Mouse (Mus musculus) MEL-GATA-1-ER (cell line): ENCODE measurements at regions not wholly inside any gene's neighbourhood (a gene's known extent, or its start where the extent isn't known, plus 50 kb on each side); places are given as distances from the start of the nearest gene placed in this dataset.

Experiments
- DNase-seq: peaks from one replicate; pipeline ENCODE4 v3.0.0-alpha.2; 2012; ENCODE audit warnings: low read depth; ENCODE audit errors: extremely low read depth

- DNase-seq = peak; percentile 85
These were observed 200.4 kb upstream of the Klf14 start for GRCm38 (mm10) chr6:31159240-31159639.

- DNase-seq = no peak
These were observed 201.2 kb upstream of the Klf14 start for GRCm38 (mm10) chr6:31159935-31160670.

GRCm38 (mm10) chr6:31161445-31162340 lies 202.8 kb upstream of the Klf14 start:
- DNase-seq = no peak

- DNase-seq = no peak
These were observed 206.1 kb upstream of the Klf14 start for GRCm38 (mm10) chr6:31165011-31165410.

- DNase-seq = no peak
These were observed 207.5 kb upstream of the Klf14 start for GRCm38 (mm10) chr6:31166347-31166746.

GRCm38 (mm10) chr6:31167732-31168131 lies 208.9 kb upstream of the Klf14 start:
- no peak for DNase-seq

- DNase-seq = no peak
These were observed 209.9 kb upstream of the Klf14 start for GRCm38 (mm10) chr6:31168730-31169129.

GRCm38 (mm10) chr6:31169343-31169742 lies 210.5 kb upstream of the Klf14 start:
- DNase-seq = peak; percentile 56

GRCm38 (mm10) chr6:31169868-31170600 lies 211.2 kb upstream of the Klf14 start:
- no peak for DNase-seq

- DNase-seq = no peak
These were observed 213.1 kb upstream of the Klf14 start for GRCm38 (mm10) chr6:31171831-31172569.

- no peak for DNase-seq
These were observed 216.9 kb upstream of the Klf14 start for GRCm38 (mm10) chr6:31175769-31176168.

- no peak for DNase-seq
These were observed 217.5 kb upstream of the Klf14 start for GRCm38 (mm10) chr6:31176368-31176767.

GRCm38 (mm10) chr6:31176831-31177230 lies 218.0 kb upstream of the Klf14 start:
- DNase-seq = no peak

GRCm38 (mm10) chr6:31178201-31178880 lies 219.5 kb upstream of the Klf14 start:
- DNase-seq = no peak

- no peak for DNase-seq
These were observed 216.3 kb upstream of the Mkln1 start for GRCm38 (mm10) chr6:31182284-31182683.

GRCm38 (mm10) chr6:31183127-31183526 lies 215.4 kb upstream of the Mkln1 start:
- no peak for DNase-seq

GRCm38 (mm10) chr6:31184554-31184953 lies 214.0 kb upstream of the Mkln1 start:
- no peak for DNase-seq

GRCm38 (mm10) chr6:31185151-31185550 lies 213.4 kb upstream of the Mkln1 start:
- DNase-seq = no peak

GRCm38 (mm10) chr6:31188066-31188465 lies 210.5 kb upstream of the Mkln1 start:
- DNase-seq = no peak

- DNase-seq = no peak
These were observed 209.5 kb upstream of the Mkln1 start for GRCm38 (mm10) chr6:31189060-31189459.

- DNase-seq = no peak
These were observed 208.5 kb upstream of the Mkln1 start for GRCm38 (mm10) chr6:31190070-31190469.
